Mouse (Mus musculus): Measurements from ENCODE around the gene Gipr.
"Not testable (repeated sequence)": the region's sequence is repeated elsewhere in the genome, so short reads cannot be mapped to it uniquely, and the experiment has no call there.

Gene Gipr

GRCm38 (mm10) chr7:19178443-19179092 lies 12.6 kb upstream of the Gipr start:
- in situ Hi-C loops (cut with MboI, MseI) = no loop called here

- in situ Hi-C loops (cut with MboI, MseI) = no loop called here
These were observed 12.1 kb upstream of the Gipr start for GRCm38 (mm10) chr7:19178035-19178434.

GRCm38 (mm10) chr7:19177216-19177615 lies 11.3 kb upstream of the Gipr start:
- in situ Hi-C loops (cut with MboI, MseI) = no loop called here

- in situ Hi-C loops (cut with MboI, MseI) = no loop called here
These were observed 10.6 kb upstream of the Gipr start for GRCm38 (mm10) chr7:19176516-19176947.

GRCm38 (mm10) chr7:19175708-19176515 lies 10.0 kb upstream of the Gipr start, which contains the start of gene Eml2:
TSS of gene Eml2 (plus strand) at chr7:19176421.
- in situ Hi-C loops (cut with MboI, MseI) = no loop called here

GRCm38 (mm10) chr7:19172874-19173273 lies 6.9 kb upstream of the Gipr start:
- in situ Hi-C loops (cut with MboI, MseI) = no loop called here

GRCm38 (mm10) chr7:19171831-19172230 lies 5.9 kb upstream of the Gipr start:
- in situ Hi-C loops (cut with MboI, MseI) = no loop called here

GRCm38 (mm10) chr7:19170142-19170541 lies 4.2 kb upstream of the Gipr start:
- in situ Hi-C loops (cut with MboI, MseI) = no loop called here

- in situ Hi-C loops (cut with MboI, MseI) = no loop called here
These were observed 3.6 kb upstream of the Gipr start for GRCm38 (mm10) chr7:19169506-19169905.

GRCm38 (mm10) chr7:19166990-19167389 lies 1.1 kb upstream of the Gipr start:
- in situ Hi-C loops (cut with MboI, MseI) = no loop called here

GRCm38 (mm10) chr7:19164978-19165377 lies 949 bp downstream of the Gipr start:
- in situ Hi-C loops (cut with MboI, MseI) = no loop called here

GRCm38 (mm10) chr7:19164189-19164588 lies 1.7 kb downstream of the Gipr start:
- in situ Hi-C loops (cut with MboI, MseI) = no loop called here

- in situ Hi-C loops (cut with MboI, MseI) = no loop called here
These were observed 2.2 kb downstream of the Gipr start for GRCm38 (mm10) chr7:19163752-19164151.

GRCm38 (mm10) chr7:19162928-19163327 lies 3.0 kb downstream of the Gipr start:
- in situ Hi-C loops (cut with MboI, MseI) = no loop called here

GRCm38 (mm10) chr7:19160115-19160514 lies 5.8 kb downstream of the Gipr start:
- in situ Hi-C loops (cut with MboI, MseI) = no loop called here

GRCm38 (mm10) chr7:19159411-19159810 lies 6.5 kb downstream of the Gipr start:
- in situ Hi-C loops (cut with MboI, MseI) = loop anchor here in 1 of 2 experiments (5.0 kb wide), 1 partner anchor 123 kb away; the partner anchor contains the start of genes Ppm1n and Rtn2

GRCm38 (mm10) chr7:19158601-19159000 lies 7.3 kb downstream of the Gipr start:
- in situ Hi-C loops (cut with MboI, MseI) = loop anchor here in 1 of 2 experiments (5.0 kb wide), 1 partner anchor 124 kb away; the partner anchor contains the start of genes Ppm1n and Rtn2

- in situ Hi-C loops (cut with MboI, MseI) = loop anchor here in 1 of 2 experiments (5.0 kb wide), 1 partner anchor 125 kb away; the partner anchor contains the start of genes Ppm1n and Rtn2
These were observed 8.6 kb downstream of the Gipr start for GRCm38 (mm10) chr7:19157160-19157800.

- in situ Hi-C loops (cut with MboI, MseI) = loop anchor here in 1 of 2 experiments (5.0 kb wide), 1 partner anchor 126 kb away; the partner anchor contains the start of genes Ppm1n and Rtn2
These were observed 10.0 kb downstream of the Gipr start for GRCm38 (mm10) chr7:19155825-19156475.

GRCm38 (mm10) chr7:19154796-19155195 lies 11.1 kb downstream of the Gipr start:
- in situ Hi-C loops (cut with MboI, MseI) = loop anchor here in 1 of 2 experiments (5.0 kb wide), 1 partner anchor 128 kb away; the partner anchor contains the start of genes Ppm1n and Rtn2

- in situ Hi-C loops (cut with MboI, MseI) = not testable (repeated sequence)
These were observed 14.8 kb downstream of the Gipr start for GRCm38 (mm10) chr7:19151121-19151520.
